Mouse (Mus musculus): Measurements from ENCODE around the gene BC028528. TPM values are rescaled to one million over a fixed set of nuclear protein-coding genes. Genes with fewer than 3 reads are reported as not detected.
"Not testable (repeated sequence)": the region's sequence is repeated elsewhere in the genome, so short reads cannot be mapped to it uniquely, and the experiment has no call there.

Gene BC028528
- polyA plus RNA-seq, 1 experiment from 2014 or later: 12.3 TPM

GRCm38 (mm10) chr3:95857050-95857449 is 34.8 kb downstream of the BC028528 start:
- 96% methylated on average over 1 of the region's 1 CpGs for WGBS
- not testable (repeated sequence) for ATAC-seq (ENCODE audit: low read depth)

GRCm38 (mm10) chr3:95856115-95856514 is 35.7 kb downstream of the BC028528 start:
- ATAC-seq (ENCODE audit: low read depth): peak; percentile 16; the same call in 1 of the 2 replicates
- no peaks in the 10 kb centered on the region; the same call in 1 of the 2 replicates for H3K27me3 ChIP-seq (ENCODE audit: control insufficient read depth, insufficient read depth, low read length)
- peak overlapping the region; percentile 63; the same call in 1 of the 2 replicates for H3K9ac ChIP-seq (replicated peaks; ENCODE audit: low read depth, low read length)
- peak overlapping the region; percentile 79 for H3K4me2 ChIP-seq (ENCODE audit: low read depth, low read length)
- 29% methylated on average over 7 of the region's 7 CpGs for WGBS
- peaks cover 5% of the 10 kb centered on the region; the same call in 1 of the 2 replicates for H3K4me1 ChIP-seq (ENCODE audit: control insufficient read depth, insufficient read depth, low read length)
- no peaks in the 10 kb centered on the region for H3K9me3 ChIP-seq (ENCODE audit: control insufficient read depth, low read length)
- peak overlapping the region; percentile 70 for H3K27ac ChIP-seq (ENCODE audit: low read depth, low read length)
- peaks cover 13% of the 10 kb centered on the region for H3K36me3 ChIP-seq (ENCODE audit: control insufficient read depth, insufficient read depth, low read length)
- H3K4me3 ChIP-seq (ENCODE audit: low read depth, low read length): peak overlapping the region; percentile 78

More at GRCm38 (mm10) chr3:95857050-95857449, 34.8 kb downstream of the BC028528 start:
- not testable (repeated sequence) for H3K4me1 ChIP-seq (ENCODE audit: control insufficient read depth, insufficient read depth, low read length); H3K4me2 ChIP-seq (ENCODE audit: low read depth, low read length); H3K9ac ChIP-seq (replicated peaks; ENCODE audit: low read depth, low read length); H3K27ac ChIP-seq (ENCODE audit: low read depth, low read length); H3K4me3 ChIP-seq (ENCODE audit: low read depth, low read length); H3K27me3 ChIP-seq (ENCODE audit: control insufficient read depth, insufficient read depth, low read length); H3K9me3 ChIP-seq (ENCODE audit: control insufficient read depth, low read length); H3K36me3 ChIP-seq (ENCODE audit: control insufficient read depth, insufficient read depth, low read length)

- peak; percentile 98 for ATAC-seq (ENCODE audit: low read depth)
- Histone ChIP-seq H3K27me3 (ENCODE audit: control insufficient read depth, insufficient read depth, low read length) (no peaks in the 10 kb centered on the region; the same call in 1 of the 2 replicates), H3K9me3 (ENCODE audit: control insufficient read depth, low read length) (no peaks in the 10 kb centered on the region), H3K9ac (replicated peaks; ENCODE audit: low read depth, low read length) (peak within 1 kb of the TSS; percentile 63), H3K4me1 (ENCODE audit: control insufficient read depth, insufficient read depth, low read length) (peaks cover 5% of the 10 kb centered on the region; the same call in 1 of the 2 replicates), H3K4me3 (ENCODE audit: low read depth, low read length) (peak within 1 kb of the TSS; percentile 78), H3K36me3 (ENCODE audit: control insufficient read depth, insufficient read depth, low read length) (peaks cover 18% of the 10 kb centered on the region), H3K4me2 (ENCODE audit: low read depth, low read length) (peak within 1 kb of the TSS; percentile 79), H3K27ac (ENCODE audit: low read depth, low read length) (peak within 1 kb of the TSS; percentile 70)
- WGBS: under 1% methylated on average over 56 of the region's 56 CpGs
Measured at GRCm38 (mm10) chr3:95855502-95856089, 36.2 kb downstream of the BC028528 start, which contains the start of gene Prpf3. TSS of gene Prpf3 (minus strand) at chr3:95855885.

DNA sequence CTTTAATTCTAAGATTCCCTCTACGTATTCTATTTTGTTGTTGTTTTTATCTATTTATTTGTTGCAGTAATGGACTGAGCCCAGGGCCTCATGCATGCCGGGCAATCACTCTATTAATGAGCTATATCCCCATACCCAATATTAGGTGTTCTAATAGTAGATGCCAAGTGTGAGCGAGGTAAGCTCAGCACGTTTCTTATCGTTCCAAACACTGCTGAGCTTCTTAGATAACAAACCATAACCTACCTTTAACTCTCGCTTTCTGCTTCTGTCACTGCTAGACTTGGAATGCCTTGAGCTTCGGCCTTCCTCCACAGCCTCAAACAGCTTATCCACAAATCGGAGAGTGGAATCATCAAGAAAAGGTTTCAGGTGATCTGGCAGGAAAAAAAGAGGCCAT is 40.5 kb downstream of the BC028528 start:
- ATAC-seq (ENCODE audit: low read depth): no peak
- Histone ChIP-seq H3K9me3 (ENCODE audit: control insufficient read depth, low read length) (no peaks in the 10 kb centered on the region), H3K4me1 (ENCODE audit: control insufficient read depth, insufficient read depth, low read length) (peaks cover 5% of the 10 kb centered on the region; the same call in 1 of the 2 replicates), H3K4me2 (ENCODE audit: low read depth, low read length) (no peak overlapping the region), H3K9ac (replicated peaks; ENCODE audit: low read depth, low read length) (no peak overlapping the region), H3K27me3 (ENCODE audit: control insufficient read depth, insufficient read depth, low read length) (no peaks in the 10 kb centered on the region; the same call in 1 of the 2 replicates), H3K27ac (ENCODE audit: low read depth, low read length) (no peak overlapping the region), H3K36me3 (ENCODE audit: control insufficient read depth, insufficient read depth, low read length) (peaks cover 50% of the 10 kb centered on the region), H3K4me3 (ENCODE audit: low read depth, low read length) (no peak overlapping the region)
- WGBS: 98% methylated on average over 8 of the region's 8 CpGs

GRCm38 (mm10) chr3:95850611-95851010 is 41.2 kb downstream of the BC028528 start:
- peaks cover 56% of the 10 kb centered on the region for H3K36me3 ChIP-seq (ENCODE audit: control insufficient read depth, insufficient read depth, low read length)
- no peak for ATAC-seq (ENCODE audit: low read depth)
- WGBS: 88% methylated on average over 4 of the region's 4 CpGs

GRCm38 (mm10) chr3:95842503-95843214 is 49.1 kb downstream of the BC028528 start:
- WGBS: 95% methylated on average over 3 of the region's 3 CpGs
- Histone ChIP-seq H3K36me3 (ENCODE audit: control insufficient read depth, insufficient read depth, low read length) (peaks cover 73% of the 10 kb centered on the region), H3K4me1 (ENCODE audit: control insufficient read depth, insufficient read depth, low read length) (no peaks in the 10 kb centered on the region), H3K9me3 (ENCODE audit: control insufficient read depth, low read length) (no peaks in the 10 kb centered on the region), H3K9ac (replicated peaks; ENCODE audit: low read depth, low read length) (no peak overlapping the region), H3K4me2 (ENCODE audit: low read depth, low read length) (no peak overlapping the region), H3K4me3 (ENCODE audit: low read depth, low read length) (no peak overlapping the region), H3K27ac (ENCODE audit: low read depth, low read length) (no peak overlapping the region), H3K27me3 (ENCODE audit: control insufficient read depth, insufficient read depth, low read length) (no peaks in the 10 kb centered on the region)
- ATAC-seq (ENCODE audit: low read depth): no peak

More at GRCm38 (mm10) chr3:95850611-95851010, 41.2 kb downstream of the BC028528 start:
- H3K4me1 ChIP-seq (ENCODE audit: control insufficient read depth, insufficient read depth, low read length): peaks cover 5% of the 10 kb centered on the region; the same call in 1 of the 2 replicates
- H3K9me3 ChIP-seq (ENCODE audit: control insufficient read depth, low read length): no peaks in the 10 kb centered on the region
- no peak overlapping the region for H3K4me2 ChIP-seq (ENCODE audit: low read depth, low read length)
- no peak overlapping the region for H3K4me3 ChIP-seq (ENCODE audit: low read depth, low read length)
- H3K27ac ChIP-seq (ENCODE audit: low read depth, low read length): no peak overlapping the region
- no peaks in the 10 kb centered on the region; the same call in 1 of the 2 replicates for H3K27me3 ChIP-seq (ENCODE audit: control insufficient read depth, insufficient read depth, low read length)
- H3K9ac ChIP-seq (replicated peaks; ENCODE audit: low read depth, low read length): no peak overlapping the region

- no peak overlapping the region for H3K27ac ChIP-seq (ENCODE audit: low read depth, low read length)
- H3K4me3 ChIP-seq (ENCODE audit: low read depth, low read length): no peak overlapping the region
- no peak for ATAC-seq (ENCODE audit: low read depth)
- no peaks in the 10 kb centered on the region for H3K4me1 ChIP-seq (ENCODE audit: control insufficient read depth, insufficient read depth, low read length)
- no peaks in the 10 kb centered on the region for H3K27me3 ChIP-seq (ENCODE audit: control insufficient read depth, insufficient read depth, low read length)
- 98% methylated on average over 2 of the region's 2 CpGs for WGBS
- no peak overlapping the region for H3K4me2 ChIP-seq (ENCODE audit: low read depth, low read length)
- H3K36me3 ChIP-seq (ENCODE audit: control insufficient read depth, insufficient read depth, low read length): peaks cover 59% of the 10 kb centered on the region
- H3K9me3 ChIP-seq (ENCODE audit: control insufficient read depth, low read length): no peaks in the 10 kb centered on the region
- no peak overlapping the region for H3K9ac ChIP-seq (replicated peaks; ENCODE audit: low read depth, low read length)
Measured at GRCm38 (mm10) chr3:95839250-95839649, 52.6 kb downstream of the BC028528 start.
